Comparison of ENCODE assay signal across 19 mouse cellular contexts in genomic region chr7:132282161-132282560, GRCm38 (mm10). TPM values are rescaled to one million over a fixed set of nuclear protein-coding genes. Genes with fewer than 3 reads are reported as not detected.
DNase-seq lines count a peak whose midpoint lies in the region; ATAC-seq lines count a peak whose summit lies in the region.
"Had no signal": no experiment of that assay in that cellular context is flagged by ENCODE, and none has a peak within 500 bp of the region (broad histone marks: within the 10 kb centered on the region; RNA-seq: fewer than 3 reads in every experiment).

No protein-coding gene starts in this region.

- no peak overlapping the region for H3K9ac ChIP-seq in neural tube, embryonic 13.5 days
- no peak overlapping the region for H3K9ac ChIP-seq in neural tube, embryonic 15.5 days (replicated peaks)
- H3K9ac ChIP-seq in forebrain, embryonic 13.5 days = no peak overlapping the region
- no peak overlapping the region for H3K9ac ChIP-seq in hindbrain, embryonic 14.5 days
- H3K9ac ChIP-seq: embryonic facial prominence, embryonic 15.5 days; intestine, embryonic 15.5 days; liver, embryonic 14.5 days; lung, embryonic 15.5 days had no signal

- DNase-seq in hindbrain, embryonic 14.5 days (ENCODE audit: low spot score) = no peak
- DNase-seq in right cerebral cortex, postnatal 14 days = no peak
- DNase-seq in gastrocnemius, adult 18-20 months (ENCODE audit: low spot score) = no peak
- no peak for DNase-seq in lung, postnatal 10 days
- DNase-seq: adrenal gland, postnatal 10 days; gastrocnemius, postnatal 10 days; heart, postnatal 36 days; kidney, adult 9 months; kidney, postnatal 25 days had no signal

- H3K4me3 ChIP-seq in neural tube, embryonic 13.5 days = no peak overlapping the region
- H3K4me3 ChIP-seq in neural tube, embryonic 15.5 days (replicated peaks) = no peak overlapping the region
- H3K4me3 ChIP-seq in forebrain, embryonic 13.5 days = no peak overlapping the region
- H3K4me3 ChIP-seq in hindbrain, embryonic 14.5 days (replicated peaks; ENCODE audit: low read length) = no peak overlapping the region
- H3K4me3 ChIP-seq: embryonic facial prominence, embryonic 15.5 days; intestine, embryonic 15.5 days; lung, embryonic 15.5 days had no signal

- peak overlapping the region; percentile 43 for H3K27ac ChIP-seq in neural tube, embryonic 13.5 days (replicated peaks)
- no peak overlapping the region for H3K27ac ChIP-seq in neural tube, embryonic 15.5 days (replicated peaks)
- H3K27ac ChIP-seq in forebrain, embryonic 13.5 days = peak overlapping the region; percentile 78
- H3K27ac ChIP-seq in hindbrain, embryonic 14.5 days = peak overlapping the region; percentile 38
- H3K27ac ChIP-seq: embryonic facial prominence, embryonic 15.5 days; intestine, embryonic 15.5 days; liver, embryonic 14.5 days; lung, embryonic 15.5 days; macrophage had no signal

- no peak for ATAC-seq in neural tube, embryonic 13.5 days (ENCODE audit: low read depth)
- ATAC-seq in neural tube, embryonic 15.5 days (ENCODE audit: low FRiP score) = no peak
- no peak for ATAC-seq in forebrain, embryonic 13.5 days
- no peak for ATAC-seq in hindbrain, embryonic 14.5 days (ENCODE audit: low FRiP score)
- ATAC-seq: intestine, embryonic 15.5 days; Patski had no signal

- no peaks in the 10 kb centered on the region for H3K9me3 ChIP-seq in neural tube, embryonic 13.5 days
- H3K9me3 ChIP-seq in neural tube, embryonic 15.5 days (replicated peaks) = no peaks in the 10 kb centered on the region
- no peaks in the 10 kb centered on the region for H3K9me3 ChIP-seq in forebrain, embryonic 13.5 days (replicated peaks)
- H3K9me3 ChIP-seq in hindbrain, embryonic 14.5 days (ENCODE audit: control insufficient read depth, low read length) = no peaks in the 10 kb centered on the region
- H3K9me3 ChIP-seq: embryonic facial prominence, embryonic 15.5 days; intestine, embryonic 15.5 days; lung, embryonic 15.5 days had no signal

- H3K4me2 ChIP-seq in neural tube, embryonic 13.5 days = no peak overlapping the region
- H3K4me2 ChIP-seq in neural tube, embryonic 15.5 days = no peak overlapping the region
- no peak overlapping the region for H3K4me2 ChIP-seq in forebrain, embryonic 13.5 days
- H3K4me2 ChIP-seq in hindbrain, embryonic 14.5 days (replicated peaks) = no peak overlapping the region
- H3K4me2 ChIP-seq: embryonic facial prominence, embryonic 15.5 days; intestine, embryonic 15.5 days; lung, embryonic 15.5 days; midbrain, embryonic 11.5 days had no signal

- H3K27me3 ChIP-seq in neural tube, embryonic 13.5 days = no peaks in the 10 kb centered on the region
- H3K27me3 ChIP-seq in neural tube, embryonic 15.5 days (replicated peaks) = no peaks in the 10 kb centered on the region
- H3K27me3 ChIP-seq in forebrain, embryonic 13.5 days = no peaks in the 10 kb centered on the region
- H3K27me3 ChIP-seq in hindbrain, embryonic 14.5 days (ENCODE audit: control insufficient read depth, insufficient read depth, low read length) = no peaks in the 10 kb centered on the region
- H3K27me3 ChIP-seq: embryonic facial prominence, embryonic 15.5 days; intestine, embryonic 15.5 days; lung, embryonic 15.5 days; Patski had no signal

- whole genome bisulfite sequencing in neural tube, embryonic 13.5 days = 67% methylated on average over 3 of the region's 3 CpGs
- 71% methylated on average over 3 of the region's 3 CpGs for WGBS in neural tube, embryonic 15.5 days
- WGBS in forebrain, embryonic 13.5 days = 79% methylated on average over 3 of the region's 3 CpGs
- 73% methylated on average over 3 of the region's 3 CpGs for WGBS in hindbrain, embryonic 14.5 days

- H3K36me3 ChIP-seq in neural tube, embryonic 13.5 days = no peaks in the 10 kb centered on the region
- no peaks in the 10 kb centered on the region for H3K36me3 ChIP-seq in neural tube, embryonic 15.5 days
- H3K36me3 ChIP-seq in forebrain, embryonic 13.5 days (ENCODE audit: poor library complexity, severe bottlenecking) = no peaks in the 10 kb centered on the region
- no peaks in the 10 kb centered on the region for H3K36me3 ChIP-seq in hindbrain, embryonic 14.5 days (replicated peaks; ENCODE audit: control insufficient read depth, insufficient read depth)
- H3K36me3 ChIP-seq: embryonic facial prominence, embryonic 15.5 days; intestine, embryonic 15.5 days; lung, embryonic 15.5 days had no signal

- H3K4me1 ChIP-seq in neural tube, embryonic 13.5 days (replicated peaks) = peaks cover 70% of the 10 kb centered on the region
- peaks cover 36% of the 10 kb centered on the region for H3K4me1 ChIP-seq in neural tube, embryonic 15.5 days
- H3K4me1 ChIP-seq in forebrain, embryonic 13.5 days = peaks cover 70% of the 10 kb centered on the region
- peaks cover 35% of the 10 kb centered on the region for H3K4me1 ChIP-seq in hindbrain, embryonic 14.5 days (replicated peaks; ENCODE audit: control insufficient read depth, insufficient read depth, low read length)

RNA-seq across cellular contexts. Expression of gene Chst15, which starts 34.9 kb away (rescaled TPM):
- 21.9 and 22.5 TPM in 2 replicates for polyA plus RNA-seq in neural tube, embryonic 13.5 days (2015; fragmentation: Nextera tagmentation; extraction: Ambion mirVana)
- polyA plus RNA-seq in neural tube, embryonic 15.5 days (2015; fragmentation: Nextera tagmentation; extraction: Ambion mirVana) = 17.1 and 19.7 TPM in 2 replicates
- 13.6 and 14.7 TPM in 2 replicates for polyA plus RNA-seq in forebrain, embryonic 13.5 days (2015; fragmentation: Nextera tagmentation; extraction: Ambion mirVana)
- 16.3 and 17.1 TPM in 2 replicates for polyA plus RNA-seq in hindbrain, embryonic 14.5 days (2014; fragmentation: Nextera tagmentation; extraction: Ambion mirVana)
- total RNA-seq in gastrocnemius, adult 18-20 months (2021) = 1 to 10 TPM; 1.6 to 2.0 TPM
